Mouse (Mus musculus) cerebellum, postnatal 36 days (tissue): ENCODE results near the gene Slc34a3.

Experiments
- DNase-seq, 2 experiments: peaks; one replicate each; pipeline ENCODE4 v3.0.0; 2021 to 2022; ENCODE audit warnings: mixed read lengths in 2 of 2

The Slc34a3 gene

GRCm38 (mm10) chr2:25246183-25247072 lies 12.3 kb upstream of the Slc34a3 start, which contains the start of gene AL732309.1:
Gene AL732309.1, minus strand, starts transcription at chr2:25246863.
- peak in 1 of 2 experiments; percentile 60 for DNase-seq

- DNase-seq: no peak
Measured at GRCm38 (mm10) chr2:25244144-25244543, 10.0 kb upstream of the Slc34a3 start.

GRCm38 (mm10) chr2:25243342-25243741 lies 9.2 kb upstream of the Slc34a3 start:
- DNase-seq: no peak

- peak; percentile 60 to 61 for DNase-seq
Measured at GRCm38 (mm10) chr2:25242101-25242506, 7.9 kb upstream of the Slc34a3 start, which contains the start of the genes Rnf208 and Cysrt1. Gene Rnf208, plus strand, starts transcription at chr2:25242255. Gene Cysrt1, minus strand, starts transcription at chr2:25242452.

GRCm38 (mm10) chr2:25241438-25241775 lies 7.2 kb upstream of the Slc34a3 start:
- DNase-seq: no peak

- peak; percentile 72 to 74 for DNase-seq
Measured at GRCm38 (mm10) chr2:25240723-25241437, 6.7 kb upstream of the Slc34a3 start.

- DNase-seq: peak in 1 of 2 experiments; percentile 19
Measured at GRCm38 (mm10) chr2:25240310-25240709, 6.1 kb upstream of the Slc34a3 start.

GRCm38 (mm10) chr2:25239766-25240165 lies 5.6 kb upstream of the Slc34a3 start:
- no peak for DNase-seq

- no peak for DNase-seq
Measured at GRCm38 (mm10) chr2:25238106-25238505, 3.9 kb upstream of the Slc34a3 start.

- no peak for DNase-seq
Measured at GRCm38 (mm10) chr2:25237522-25237921, 3.4 kb upstream of the Slc34a3 start.

GRCm38 (mm10) chr2:25236614-25237013 lies 2.5 kb upstream of the Slc34a3 start, which contains the start of gene Rnf224:
Gene Rnf224, minus strand, starts transcription at chr2:25236787.
- no peak for DNase-seq

GRCm38 (mm10) chr2:25234551-25235220 lies 522 bp upstream of the Slc34a3 start:
- no peak for DNase-seq

GRCm38 (mm10) chr2:25233421-25233820 lies 743 bp downstream of the Slc34a3 start:
- DNase-seq: no peak

- no peak for DNase-seq
Measured at GRCm38 (mm10) chr2:25231038-25231437, 3.1 kb downstream of the Slc34a3 start.

- no peak for DNase-seq
Measured at GRCm38 (mm10) chr2:25230581-25230980, 3.6 kb downstream of the Slc34a3 start.

- no peak for DNase-seq
Measured at GRCm38 (mm10) chr2:25229582-25229981, 4.6 kb downstream of the Slc34a3 start.

GRCm38 (mm10) chr2:25228995-25229530 lies 5.1 kb downstream of the Slc34a3 start:
- DNase-seq: no peak

GRCm38 (mm10) chr2:25228431-25228889 lies 5.7 kb downstream of the Slc34a3 start:
- DNase-seq: peak; percentile 81 to 86

- DNase-seq: no peak
Measured at GRCm38 (mm10) chr2:25227406-25227805, 6.8 kb downstream of the Slc34a3 start.

GRCm38 (mm10) chr2:25226864-25227263 lies 7.3 kb downstream of the Slc34a3 start:
- DNase-seq: peak in 1 of 2 experiments; percentile 30

GRCm38 (mm10) chr2:25225811-25226379 lies 8.3 kb downstream of the Slc34a3 start:
- DNase-seq: no peak
